In the genomic region with DNA sequence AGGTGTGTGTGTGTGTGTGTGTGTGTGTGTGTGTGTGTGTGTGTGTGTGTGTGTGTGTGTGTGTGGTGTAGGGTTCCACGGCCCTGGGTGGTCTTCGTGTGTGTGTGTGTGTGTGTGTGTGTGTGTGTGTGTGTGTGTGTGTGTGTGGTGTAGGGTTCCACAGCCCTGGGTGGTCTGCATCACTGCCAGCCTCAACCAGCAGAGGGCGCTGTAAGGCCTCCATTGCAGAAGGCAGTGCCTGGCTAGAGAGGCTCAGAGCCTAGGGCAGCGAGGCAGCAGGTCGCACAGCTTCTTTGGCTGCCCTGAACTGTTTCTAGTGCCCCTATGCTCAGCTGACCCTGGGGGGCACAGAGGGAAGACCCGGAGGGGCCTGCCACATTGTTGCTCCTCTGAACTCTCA, we compare ENCODE assay signal across 7 mouse cellular contexts.
DNase-seq lines count a peak whose midpoint lies in the region; ATAC-seq and TF ChIP-seq lines count a peak whose summit lies in the region.

No protein-coding gene starts in this region.

- no peak overlapping the region for H3K4me3 ChIP-seq in lung, adult 2 months (replicated peaks; ENCODE audit: extremely low read depth, low read depth, low read length)
- no peak overlapping the region for H3K4me3 ChIP-seq in embryonic facial prominence, embryonic 15.5 days (replicated peaks)
- no peak overlapping the region for H3K4me3 ChIP-seq in neural tube, embryonic 13.5 days

- no peaks in the 10 kb centered on the region for H3K36me3 ChIP-seq in embryonic facial prominence, embryonic 15.5 days
- H3K36me3 ChIP-seq in neural tube, embryonic 13.5 days: peaks cover 8% of the 10 kb centered on the region; the same call in 1 of the 2 replicates

- 30% methylated on average over 6 of the region's 6 CpGs for whole genome bisulfite sequencing in lung, adult 2 months
- WGBS in embryonic facial prominence, embryonic 15.5 days: 33% methylated on average over 5 of the region's 6 CpGs
- WGBS in neural tube, embryonic 13.5 days: 9% methylated on average over 4 of the region's 6 CpGs

- no peaks in the 10 kb centered on the region for H3K9me3 ChIP-seq in embryonic facial prominence, embryonic 15.5 days (replicated peaks)
- no peaks in the 10 kb centered on the region for H3K9me3 ChIP-seq in neural tube, embryonic 13.5 days

- H3K9ac ChIP-seq in embryonic facial prominence, embryonic 15.5 days: no peak overlapping the region
- H3K9ac ChIP-seq in neural tube, embryonic 13.5 days: no peak overlapping the region

- TF ChIP-seq POLR2A in lung, adult 2 months (IDR thresholded peaks at IDR 0.05; ENCODE audit: borderline replicate concordance, extremely low read depth, low read depth, low read length): no peak

- peak; percentile 51 for TF ChIP-seq CTCF in lung, adult 2 months (IDR thresholded peaks at IDR 0.05; ENCODE audit: insufficient read depth, low read length)

- no peak for DNase-seq in lung, adult 2 months
- no peak for DNase-seq in lung, adult 18-20 months
- peak; percentile 68 to 75 for DNase-seq in cerebellum, adult 18-20 months
- DNase-seq in layer of hippocampus, postnatal 25 days (ENCODE audit: extremely low spot score in 1 of 2, low spot score in 1 of 2): peak; percentile 65 to 78

- peak; percentile 39; the same call in 1 of the 2 replicates for ATAC-seq in embryonic facial prominence, embryonic 15.5 days (ENCODE audit: insufficient number of reproducible peaks, low FRiP score, low TSS enrichment, low read depth)
- peak; percentile 64; the same call in 1 of the 2 replicates for ATAC-seq in neural tube, embryonic 13.5 days (ENCODE audit: low read depth)
- no peak for ATAC-seq in monocyte, adult 5-6 weeks (replicated peaks; ENCODE audit: insufficient number of reproducible peaks, low FRiP score, low TSS enrichment, poor library complexity, severe bottlenecking)

- H3K4me2 ChIP-seq in embryonic facial prominence, embryonic 15.5 days (replicated peaks): no peak overlapping the region
- no peak overlapping the region for H3K4me2 ChIP-seq in neural tube, embryonic 13.5 days

- H3K27ac ChIP-seq in embryonic facial prominence, embryonic 15.5 days (replicated peaks): no peak overlapping the region
- H3K27ac ChIP-seq in neural tube, embryonic 13.5 days (replicated peaks): peak overlapping the region; percentile 74

- H3K4me1 ChIP-seq in lung, adult 2 months (ENCODE audit: control insufficient read depth, insufficient read depth, low read length): no peaks in the 10 kb centered on the region
- peaks cover 13% of the 10 kb centered on the region for H3K4me1 ChIP-seq in embryonic facial prominence, embryonic 15.5 days
- H3K4me1 ChIP-seq in neural tube, embryonic 13.5 days (replicated peaks): peaks cover 24% of the 10 kb centered on the region

- peaks cover 9% of the 10 kb centered on the region; the same call in 1 of the 2 replicates for H3K27me3 ChIP-seq in embryonic facial prominence, embryonic 15.5 days
- no peaks in the 10 kb centered on the region; the same call in 1 of the 2 replicates for H3K27me3 ChIP-seq in neural tube, embryonic 13.5 days

Comparison
In these comparisons a context has a peak if more than half of its experiments do, and no peak if none do; other contexts are left out.
1. DNase-seq: peak in cerebellum, adult 18-20 months (2 of 2) and layer of hippocampus, postnatal 25 days (2 of 2); none in lung, adult 2 months (single experiment) and lung, adult 18-20 months (0 of 2).